Mouse (Mus musculus) hindlimb bud, embryonic 11.5 days (tissue): ENCODE results near the gene 2610028H24Rik.

Source experiments
- DNase-seq: peaks from one replicate; pipeline ENCODE4 v3.0.0-alpha.2; 2012; ENCODE audit warnings: low read depth, low spot score; ENCODE audit errors: extremely low spot score

2610028H24Rik gene

DNA sequence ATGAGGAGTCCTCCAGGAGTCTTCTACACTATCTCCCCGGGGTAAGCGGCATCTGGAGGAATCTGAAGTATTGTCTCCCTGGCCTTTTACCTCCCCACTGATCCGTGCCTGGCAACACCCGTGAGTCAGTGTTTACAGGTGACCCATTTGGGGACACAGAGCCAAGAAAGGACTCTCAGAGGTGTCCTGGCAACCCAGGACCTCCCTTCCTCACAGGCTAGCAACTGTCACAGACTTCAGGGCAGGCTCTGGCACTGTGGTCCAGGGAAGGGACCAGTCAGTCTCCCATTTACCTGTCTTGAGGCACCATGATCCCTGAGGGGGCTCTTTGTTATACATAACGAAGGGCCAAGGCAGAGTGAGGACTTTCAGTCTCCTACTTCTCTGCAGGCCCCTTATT is at the start of gene 2610028H24Rik:
Gene 2610028H24Rik (plus strand): TSS at position 231 of the 400 bp plus-strand sequence.
- no peak for DNase-seq

DNA sequence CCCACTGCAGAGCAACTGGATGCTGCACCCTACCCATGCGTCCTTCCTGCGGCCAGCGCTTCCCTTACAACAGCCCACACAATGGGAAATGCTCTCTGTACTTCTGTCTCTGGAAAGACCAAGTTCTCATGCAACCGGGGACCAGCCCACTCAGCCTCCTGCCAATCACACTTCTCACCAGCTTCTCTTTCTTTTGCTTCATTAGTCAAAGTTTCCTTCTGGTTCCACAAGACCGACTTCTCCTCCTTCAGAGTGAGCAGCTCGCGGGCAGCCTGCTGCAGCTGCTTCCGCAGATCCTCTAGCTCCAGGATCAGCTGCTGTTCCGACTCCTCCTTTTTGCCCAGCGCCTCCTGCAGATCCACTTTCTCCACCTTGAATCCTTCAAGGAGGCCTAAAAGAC is 40.4 kb upstream of the 2610028H24Rik start:
- DNase-seq = no peak

- no peak for DNase-seq
Observed at GRCm38 (mm10) chr10:76416811-76417210, 32.1 kb upstream of the 2610028H24Rik start.

GRCm38 (mm10) chr10:76425674-76426073 is 23.2 kb upstream of the 2610028H24Rik start:
- DNase-seq = no peak

DNA sequence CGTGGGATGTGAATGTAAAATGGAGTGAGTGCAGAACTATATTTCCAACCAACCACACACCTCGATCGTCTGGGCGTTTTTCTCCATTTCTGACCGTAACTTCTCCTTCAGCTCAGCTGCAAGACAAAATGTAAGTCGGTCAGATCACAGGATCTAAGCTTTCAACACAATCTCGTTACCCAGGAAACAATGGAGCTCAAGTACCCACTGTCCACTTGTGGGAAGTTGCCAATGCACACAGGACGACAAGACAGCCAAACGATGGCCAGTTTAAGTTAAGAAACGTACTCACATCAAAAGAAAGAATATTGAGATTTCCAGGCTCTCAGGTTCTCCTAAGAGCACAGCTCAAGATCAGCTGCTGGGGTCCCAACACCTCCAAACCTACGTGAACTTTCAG is 15.0 kb upstream of the 2610028H24Rik start:
- DNase-seq = no peak

DNA sequence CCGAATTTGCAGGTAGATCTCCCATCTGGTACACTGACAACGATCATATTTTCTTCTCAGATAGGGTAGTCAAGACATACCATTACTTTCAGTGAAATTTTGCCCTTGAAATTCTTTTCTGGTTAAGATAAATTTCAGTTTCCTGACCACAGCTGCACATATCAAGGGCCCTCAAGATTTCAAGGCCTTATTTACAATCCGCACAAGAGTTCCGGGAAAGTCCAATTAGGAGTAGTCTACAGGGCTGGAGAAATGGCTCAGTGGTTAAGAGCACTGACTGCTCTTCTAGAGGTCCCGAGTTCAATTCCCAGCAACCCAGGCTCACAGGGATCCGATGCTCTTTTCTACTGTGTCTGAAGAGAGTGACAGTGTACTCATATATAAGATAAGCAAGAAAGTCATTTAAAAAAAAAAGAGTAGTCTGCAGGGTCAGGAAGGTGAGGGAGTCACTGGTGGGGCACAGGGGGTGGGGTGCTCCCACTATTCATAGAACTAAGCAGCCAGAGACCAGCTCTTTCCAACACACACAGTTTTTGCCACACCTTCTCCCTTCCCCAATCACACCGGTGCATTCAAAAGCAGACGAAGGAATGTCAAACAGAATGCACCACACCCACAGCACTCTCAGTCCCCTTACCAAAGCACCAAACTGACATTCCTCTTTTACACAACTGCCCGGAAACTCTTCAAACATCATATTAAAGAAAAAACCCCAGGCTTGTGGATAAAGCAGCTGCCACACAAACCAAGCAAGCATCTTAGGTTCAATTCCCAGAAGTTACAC is 9.6 kb upstream of the 2610028H24Rik start:
- DNase-seq = no peak

DNA sequence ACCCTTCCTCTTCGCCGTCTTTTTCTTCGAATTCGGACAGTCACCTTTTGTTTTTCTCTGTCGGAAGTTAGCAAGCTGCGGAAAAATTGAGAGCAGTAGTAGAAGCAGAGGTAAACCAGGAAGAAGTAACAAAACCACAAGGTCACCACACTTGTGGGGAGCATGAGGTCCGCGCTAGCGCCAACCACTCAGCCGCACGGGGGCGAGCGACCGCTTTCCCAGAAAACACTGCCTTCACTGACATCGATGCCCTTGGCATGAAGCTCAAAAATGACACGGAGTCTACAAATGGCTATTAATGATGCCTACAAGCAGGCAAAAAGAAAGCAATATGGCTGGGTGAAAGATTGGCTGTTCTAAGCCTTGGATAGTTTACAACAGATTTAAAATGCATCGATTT is 8.6 kb upstream of the 2610028H24Rik start, which contains the start of gene AC141477.1:
Gene AC141477.1 (minus strand): TSS at position 164 of the 400 bp plus-strand sequence.
- DNase-seq = no peak

DNA sequence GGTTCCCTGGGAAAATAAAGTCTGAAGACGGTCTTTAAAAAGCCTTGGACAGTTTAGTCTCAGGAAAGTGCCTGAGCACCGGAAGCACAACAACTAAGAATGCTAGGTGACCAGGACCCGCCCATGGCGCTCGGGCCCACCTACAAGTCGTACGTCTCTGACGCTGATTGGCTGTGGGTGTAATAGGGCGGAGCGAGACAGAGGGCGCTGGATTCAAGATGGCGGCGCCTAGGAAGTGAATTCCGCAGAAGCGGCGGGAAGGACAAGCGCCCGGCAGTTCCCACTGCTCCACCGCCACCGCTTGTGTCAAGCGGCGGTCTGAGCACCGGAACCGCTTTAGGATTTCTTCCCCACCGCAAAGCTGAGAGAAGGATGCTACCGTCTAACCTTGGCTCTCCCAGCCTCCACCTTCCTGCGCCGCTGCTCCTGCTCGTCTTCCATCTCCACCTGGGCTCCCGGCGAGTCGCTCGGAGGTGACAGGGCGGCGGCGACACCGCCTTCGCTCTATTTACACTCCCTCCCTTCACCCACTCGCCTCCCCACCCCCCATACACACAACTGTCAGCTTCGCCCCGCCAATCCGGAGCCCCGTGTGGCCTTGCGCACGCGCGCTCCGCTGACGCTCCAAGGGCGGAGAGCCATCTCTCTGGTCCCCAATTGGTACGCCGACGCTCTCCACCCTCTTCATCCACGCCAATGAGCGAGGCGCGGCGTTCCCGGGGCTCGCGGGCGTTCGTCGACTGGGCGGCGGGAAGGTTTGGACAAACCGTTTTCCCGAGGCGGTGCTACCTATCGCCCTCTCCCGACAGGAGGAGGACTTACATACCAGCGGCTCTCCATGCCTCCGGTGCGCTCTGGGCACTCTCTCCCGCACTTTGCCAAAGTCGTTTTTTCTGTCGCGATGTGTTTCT is 6.4 kb upstream of the 2610028H24Rik start, which contains the start of gene Pcnt:
Gene Pcnt (minus strand): TSS at position 609 of the 911 bp plus-strand sequence.
- DNase-seq = peak; percentile 93

DNA sequence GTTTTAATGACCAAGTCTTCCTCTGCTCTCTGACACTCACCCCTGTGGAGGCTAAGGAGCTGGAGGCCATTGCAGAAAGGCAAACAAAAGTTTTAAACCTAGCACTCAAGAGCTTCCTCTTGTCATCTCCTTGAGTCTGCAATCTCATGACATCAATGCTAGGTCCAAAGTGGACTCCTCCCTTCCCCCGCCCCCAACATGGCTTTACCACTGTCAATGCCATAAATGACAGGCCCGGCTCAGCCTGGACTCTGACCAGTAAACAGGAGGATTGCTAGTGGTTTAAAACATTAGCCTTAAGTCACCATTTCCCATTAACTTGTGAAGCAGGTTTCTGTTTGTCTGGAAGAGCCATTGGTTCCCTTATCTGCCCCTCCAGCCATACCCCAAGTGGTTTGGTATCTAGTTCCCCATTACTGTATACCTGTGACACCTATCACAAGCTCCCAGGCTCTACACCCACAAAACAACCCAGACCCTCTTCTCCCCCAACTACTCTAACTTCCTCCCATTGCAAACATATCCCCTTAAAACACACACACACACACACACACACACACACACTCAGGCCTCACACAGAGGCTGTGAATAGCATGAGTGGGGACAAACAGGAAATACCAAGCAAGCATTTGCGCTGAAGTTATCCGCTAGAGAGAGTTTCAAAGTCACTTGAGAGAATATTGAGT is 2.7 kb upstream of the 2610028H24Rik start:
- DNase-seq = no peak

GRCm38 (mm10) chr10:76447406-76448229 is 1.3 kb upstream of the 2610028H24Rik start:
- no peak for DNase-seq

- DNase-seq = peak; percentile 22
Observed at GRCm38 (mm10) chr10:76455289-76455688, 6.4 kb downstream of the 2610028H24Rik start.

DNA sequence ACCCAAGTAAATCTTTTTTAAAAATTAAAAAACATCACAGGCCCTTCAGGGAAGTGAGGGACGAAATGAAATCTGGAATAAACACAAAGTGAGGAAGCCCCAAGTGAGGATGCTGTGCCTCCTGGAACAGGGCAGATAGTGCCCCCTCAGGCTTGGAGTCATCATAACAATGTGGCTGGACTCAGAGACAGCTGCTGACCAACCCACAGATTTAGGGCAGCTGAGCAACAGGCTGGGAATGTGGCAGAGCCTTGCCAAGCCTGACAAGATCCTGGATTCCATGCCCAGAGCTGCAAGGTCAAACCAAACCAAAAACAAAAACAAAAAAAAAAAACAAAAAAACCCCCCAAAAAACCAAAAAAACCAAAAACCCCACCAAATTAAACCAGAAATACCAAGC is 12.4 kb downstream of the 2610028H24Rik start:
- no peak for DNase-seq

GRCm38 (mm10) chr10:76462312-76462711 is 13.4 kb downstream of the 2610028H24Rik start:
- DNase-seq = no peak

GRCm38 (mm10) chr10:76462721-76463120 is 13.8 kb downstream of the 2610028H24Rik start:
- no peak for DNase-seq

GRCm38 (mm10) chr10:76468203-76469162 is 19.6 kb downstream of the 2610028H24Rik start, which contains the start of the genes Mcm3ap and Ybey:
Gene Mcm3ap, plus strand, starts transcription at chr10:76468927.
Gene Ybey, minus strand, starts transcription at chr10:76469114.
- peak; percentile 70 for DNase-seq

DNA sequence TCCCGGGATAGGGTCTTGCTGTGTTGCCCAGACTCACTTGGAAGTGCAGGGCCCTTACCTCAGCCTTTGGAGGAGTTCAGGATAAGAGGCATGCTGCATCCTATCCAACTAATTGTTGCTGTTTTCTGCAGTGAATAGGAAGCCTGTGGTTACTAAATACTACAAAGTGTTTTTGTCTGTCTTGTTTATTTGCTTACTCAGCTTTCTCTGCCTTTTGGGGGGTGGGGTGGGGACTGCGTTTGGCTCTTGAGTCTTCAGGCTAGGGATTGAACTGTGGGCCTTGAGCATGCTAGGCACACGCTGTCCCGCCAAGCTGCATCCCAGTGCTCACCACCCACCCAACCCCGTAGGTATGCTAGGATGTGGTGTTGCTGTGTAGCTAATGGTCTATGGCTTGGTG is 24.9 kb downstream of the 2610028H24Rik start:
- no peak for DNase-seq

DNA sequence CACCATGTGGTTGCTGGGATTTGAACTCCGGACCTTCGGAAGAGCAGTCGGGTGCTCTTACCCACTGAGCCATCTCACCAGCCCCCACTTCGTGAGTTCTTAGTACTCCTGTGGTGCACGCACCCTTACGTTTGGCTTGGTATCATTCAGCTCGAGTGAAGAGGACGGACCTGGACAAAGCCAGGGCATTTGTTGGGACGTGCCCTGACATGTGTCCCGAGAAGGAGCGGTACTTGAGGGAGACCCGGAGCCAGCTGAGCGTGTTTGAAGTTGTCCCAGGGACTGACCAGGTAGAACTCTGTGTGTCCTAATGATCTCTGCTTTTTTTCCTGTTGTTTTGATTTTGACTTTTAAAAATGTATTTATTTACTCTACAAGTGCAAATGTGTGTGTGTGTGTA is 32.0 kb downstream of the 2610028H24Rik start:
- DNase-seq = no peak

DNA sequence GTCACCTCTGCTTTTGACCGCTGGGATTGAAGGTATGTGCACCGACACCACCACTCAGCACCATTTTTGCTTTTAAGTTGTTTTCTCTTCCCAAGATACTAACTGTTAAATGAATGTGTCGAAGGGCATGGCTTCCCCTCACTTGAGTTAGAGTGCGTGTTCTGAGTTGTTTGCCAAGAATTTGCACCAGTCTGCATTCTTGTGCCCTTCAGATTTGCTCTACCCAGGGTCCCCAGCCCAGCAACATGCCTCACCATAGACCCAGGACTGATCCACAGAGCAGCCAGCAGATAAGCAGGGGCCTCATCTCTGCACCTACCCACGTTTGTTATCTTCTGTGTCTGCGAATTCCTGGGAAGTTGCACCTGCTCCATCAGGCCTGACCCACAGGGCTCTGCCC is 32.6 kb downstream of the 2610028H24Rik start:
- DNase-seq = no peak

- DNase-seq = no peak
Observed at GRCm38 (mm10) chr10:76486302-76486701, 37.4 kb downstream of the 2610028H24Rik start.
